Mouse (Mus musculus): Measurements from ENCODE around the gene Pax5.
"Not testable (repeated sequence)": the region's sequence is repeated elsewhere in the genome, so short reads cannot be mapped to it uniquely, and the experiment has no call there.

The Pax5 gene

GRCm38 (mm10) chr4:44709740-44710700, at the start of gene Pax5:
Gene Pax5, minus strand, starts transcription at chr4:44710487.
- no peak for DNase-seq (ENCODE audit: low spot score)

GRCm38 (mm10) chr4:44757131-44757530, 46.8 kb upstream of the Pax5 start:
- not testable (repeated sequence) for DNase-seq (ENCODE audit: low spot score)

GRCm38 (mm10) chr4:44756134-44756951, 46.1 kb upstream of the Pax5 start:
- DNase-seq (ENCODE audit: low spot score) = peak; percentile 93

- DNase-seq (ENCODE audit: low spot score) = no peak
Observed at GRCm38 (mm10) chr4:44755553-44756133, 45.4 kb upstream of the Pax5 start, which contains the start of gene Zcchc7. Gene Zcchc7, plus strand, starts transcription at chr4:44755877.

- no peak for DNase-seq (ENCODE audit: low spot score)
Observed at GRCm38 (mm10) chr4:44740471-44740870, 30.2 kb upstream of the Pax5 start.

- DNase-seq (ENCODE audit: low spot score) = no peak
Observed at GRCm38 (mm10) chr4:44721237-44721636, 10.9 kb upstream of the Pax5 start.

- DNase-seq (ENCODE audit: low spot score) = no peak
Observed at GRCm38 (mm10) chr4:44720046-44720445, 9.8 kb upstream of the Pax5 start.

GRCm38 (mm10) chr4:44717676-44718075, 7.4 kb upstream of the Pax5 start:
- DNase-seq (ENCODE audit: low spot score) = no peak

- no peak for DNase-seq (ENCODE audit: low spot score)
Observed at GRCm38 (mm10) chr4:44716391-44716790, 6.1 kb upstream of the Pax5 start.

GRCm38 (mm10) chr4:44715621-44716160, 5.4 kb upstream of the Pax5 start:
- DNase-seq (ENCODE audit: low spot score) = no peak

GRCm38 (mm10) chr4:44714111-44714621, 3.9 kb upstream of the Pax5 start:
- DNase-seq (ENCODE audit: low spot score) = no peak

GRCm38 (mm10) chr4:44713554-44714051, 3.3 kb upstream of the Pax5 start:
- DNase-seq (ENCODE audit: low spot score) = no peak

- DNase-seq (ENCODE audit: low spot score) = no peak
Observed at GRCm38 (mm10) chr4:44712786-44713553, 2.7 kb upstream of the Pax5 start.

GRCm38 (mm10) chr4:44712051-44712700, 1.9 kb upstream of the Pax5 start:
- DNase-seq (ENCODE audit: low spot score) = no peak

- DNase-seq (ENCODE audit: low spot score) = no peak
Observed at GRCm38 (mm10) chr4:44711136-44711900, 1.0 kb upstream of the Pax5 start.

- DNase-seq (ENCODE audit: low spot score) = no peak
Observed at GRCm38 (mm10) chr4:44710701-44711097, 412 bp upstream of the Pax5 start.

GRCm38 (mm10) chr4:44709091-44709695, 1.1 kb downstream of the Pax5 start:
- DNase-seq (ENCODE audit: low spot score) = no peak

GRCm38 (mm10) chr4:44708311-44708710, 2.0 kb downstream of the Pax5 start:
- DNase-seq (ENCODE audit: low spot score) = no peak

- DNase-seq (ENCODE audit: low spot score) = no peak
Observed at GRCm38 (mm10) chr4:44706865-44707264, 3.4 kb downstream of the Pax5 start.

All from ovary, adult 18-20 months (tissue).